Mouse (Mus musculus) forebrain, embryonic 14.5 days (tissue): ENCODE measurements at regions not wholly inside any gene's neighbourhood (a gene's known extent, or its start where the extent isn't known, plus 50 kb on each side); places are given as distances from the start of the nearest gene placed in this dataset.

Source experiments
- ATAC-seq: fragments of 200-750 bp; cut with Nextera tagmentation; 2 replicates; pipeline ENCODE4 v1.8.0; 2017; ENCODE audit warnings: mild to moderate bottlenecking, moderate library complexity
- DNase-seq: peaks from one replicate; pipeline ENCODE4 v3.0.0-alpha.2; 2015; ENCODE audit warnings: low spot score
- H3K27ac ChIP-seq: fragments of 300-500 bp; sonication (generic); 2 replicates; pipeline ENCODE4 v1.5.1; 2014; ENCODE audit warnings: low read depth, mild to moderate bottlenecking, control low read depth, low read length, moderate library complexity
- H3K27me3 ChIP-seq: fragments of 300-500 bp; sonication (generic); replicated peaks from 2 replicates; pipeline ENCODE4 v1.6.1; 2014; ENCODE audit warnings: low read length, control low read depth, mixed read lengths; ENCODE audit not compliant: control insufficient read depth, insufficient read depth
- H3K36me3 ChIP-seq: fragments of 300-500 bp; sonication (generic); 2 replicates; pipeline ENCODE4 v1.6.1; 2014; ENCODE audit warnings: low read length, control low read depth; ENCODE audit not compliant: control insufficient read depth, insufficient read depth
- H3K4me1 ChIP-seq: fragments of 300-500 bp; sonication (generic); 2 replicates; pipeline ENCODE4 v1.6.1; 2014; ENCODE audit warnings: antibody characterized with exemption, low read length, control low read depth; ENCODE audit not compliant: control insufficient read depth, insufficient read depth
- H3K4me2 ChIP-seq: fragments of 300-500 bp; sonication (generic); 2 replicates; pipeline ENCODE4 v1.6.1; 2014; ENCODE audit warnings: mild to moderate bottlenecking, control low read depth, low read length
- H3K4me3 ChIP-seq: fragments of 300-500 bp; sonication (generic); 2 replicates; pipeline ENCODE4 v1.5.1; 2014; ENCODE audit warnings: low read depth, low read length, control low read depth
- H3K9ac ChIP-seq: fragments of 300-500 bp; sonication (generic); 2 replicates; pipeline ENCODE4 v1.6.1; 2014; ENCODE audit warnings: mild to moderate bottlenecking, low read length, control low read depth, moderate library complexity
- H3K9me3 ChIP-seq: fragments of 300-500 bp; sonication (generic); replicated peaks from 2 replicates; pipeline ENCODE4 v1.6.1; 2016; ENCODE audit warnings: low read length, control low read depth, mixed read lengths; ENCODE audit not compliant: control insufficient read depth
- WGBS: fragments of 180-500 bp; shearing (Covaris S2); extraction: QIAGEN DNeasy Blood & Tissue Kit; methylation state at CpG from one replicate; pipeline ENCODE4 v1.1.7; 2014; 5-methylcytosine and 5-hydroxymethylcytosine counted together

GRCm38 (mm10) chr13:90376207-90376606 is 286.8 kb upstream of the Xrcc4 start:
- Histone ChIP-seq H3K36me3 (no peaks in the 10 kb centered on the region), H3K27ac (no peak overlapping the region), H3K27me3 (no peaks in the 10 kb centered on the region), H3K9me3 (no peaks in the 10 kb centered on the region), H3K9ac (no peak overlapping the region), H3K4me2 (no peak overlapping the region), H3K4me3 (no peak overlapping the region), H3K4me1 (no peaks in the 10 kb centered on the region)
- ATAC-seq (no peak), DNase-seq (no peak)
- WGBS: 65% methylated on average over 6 of the region's 6 CpGs

GRCm38 (mm10) chr13:90371415-90372150 is 282.2 kb upstream of the Xrcc4 start:
- Histone ChIP-seq H3K27ac (no peak overlapping the region), H3K36me3 (no peaks in the 10 kb centered on the region), H3K4me3 (no peak overlapping the region), H3K4me2 (no peak overlapping the region), H3K9me3 (no peaks in the 10 kb centered on the region), H3K27me3 (no peaks in the 10 kb centered on the region), H3K4me1 (no peaks in the 10 kb centered on the region), H3K9ac (no peak overlapping the region)
- DNase-seq: no peak
- 80% methylated on average over 4 of the region's 4 CpGs for WGBS
- ATAC-seq: no peak

GRCm38 (mm10) chr13:90370746-90371414 is 281.5 kb upstream of the Xrcc4 start:
- Histone ChIP-seq H3K9ac (no peak overlapping the region), H3K9me3 (no peaks in the 10 kb centered on the region), H3K36me3 (no peaks in the 10 kb centered on the region), H3K27ac (no peak overlapping the region), H3K27me3 (no peaks in the 10 kb centered on the region), H3K4me3 (no peak overlapping the region), H3K4me1 (no peaks in the 10 kb centered on the region), H3K4me2 (no peak overlapping the region)
- ATAC-seq: no peak
- no peak for DNase-seq
- WGBS: 95% methylated on average over 3 of the region's 3 CpGs

- H3K4me1 ChIP-seq: no peaks in the 10 kb centered on the region
- no peak for ATAC-seq
- 78% methylated on average over 4 of the region's 4 CpGs for WGBS
- DNase-seq: no peak
- no peak overlapping the region for H3K4me2 ChIP-seq
- H3K36me3 ChIP-seq: no peaks in the 10 kb centered on the region
- no peaks in the 10 kb centered on the region for H3K9me3 ChIP-seq
- no peak overlapping the region for H3K27ac ChIP-seq
- H3K9ac ChIP-seq: no peak overlapping the region
- H3K27me3 ChIP-seq: no peaks in the 10 kb centered on the region
- no peak overlapping the region for H3K4me3 ChIP-seq
These were observed 275.2 kb upstream of the Xrcc4 start for GRCm38 (mm10) chr13:90364518-90365027.

- Histone ChIP-seq H3K27me3 (no peaks in the 10 kb centered on the region), H3K4me2 (no peak overlapping the region), H3K9me3 (no peaks in the 10 kb centered on the region), H3K4me3 (no peak overlapping the region), H3K4me1 (no peaks in the 10 kb centered on the region), H3K27ac (no peak overlapping the region), H3K36me3 (no peaks in the 10 kb centered on the region), H3K9ac (no peak overlapping the region)
- 82% methylated on average over 10 of the region's 10 CpGs for WGBS
- ATAC-seq (no peak), DNase-seq (no peak)
These were observed 270.6 kb upstream of the Xrcc4 start for GRCm38 (mm10) chr13:90359861-90360601.

- ATAC-seq: peak; percentile 83
- Histone ChIP-seq H3K36me3 (no peaks in the 10 kb centered on the region), H3K27me3 (no peaks in the 10 kb centered on the region), H3K4me3 (no peak overlapping the region), H3K9ac (no peak overlapping the region), H3K9me3 (no peaks in the 10 kb centered on the region), H3K4me1 (no peaks in the 10 kb centered on the region), H3K4me2 (no peak overlapping the region), H3K27ac (no peak overlapping the region)
- DNase-seq: peak; percentile 72
- WGBS: 24% methylated on average over 1 of the region's 1 CpGs
These were observed 268.7 kb upstream of the Xrcc4 start for GRCm38 (mm10) chr13:90358149-90358548.

- Histone ChIP-seq H3K4me3 (no peak overlapping the region), H3K4me2 (no peak overlapping the region), H3K9ac (no peak overlapping the region), H3K9me3 (no peaks in the 10 kb centered on the region), H3K27me3 (no peaks in the 10 kb centered on the region), H3K4me1 (no peaks in the 10 kb centered on the region), H3K36me3 (no peaks in the 10 kb centered on the region), H3K27ac (no peak overlapping the region)
- WGBS: 95% methylated on average over 1 of the region's 1 CpGs
- ATAC-seq (no peak), DNase-seq (no peak)
These were observed 266.2 kb upstream of the Xrcc4 start for GRCm38 (mm10) chr13:90355602-90356001.

- Histone ChIP-seq H3K4me1 (no peaks in the 10 kb centered on the region; the same call in 1 of the 2 replicates), H3K27ac (no peak overlapping the region), H3K27me3 (no peaks in the 10 kb centered on the region), H3K36me3 (no peaks in the 10 kb centered on the region), H3K9ac (no peak overlapping the region), H3K4me2 (no peak overlapping the region), H3K4me3 (no peak overlapping the region), H3K9me3 (0 out of 2 replicates have a peak, but pooled peaks cover 2% of the 10 kb centered on the region)
- WGBS: 87% methylated on average over 4 of the region's 4 CpGs
- DNase-seq (no peak), ATAC-seq (no peak)
These were observed 253.4 kb upstream of the Xrcc4 start for GRCm38 (mm10) chr13:90342823-90343222.
